Mouse (Mus musculus): Measurements from ENCODE around the gene Dnah8. TPM values are rescaled to one million over a fixed set of nuclear protein-coding genes. Genes with fewer than 3 reads are reported as not detected.

Gene Dnah8
- total and polyA plus RNA-seq, 2 experiments from 2014 or later, result 2.1 to 5.0 TPM

DNA sequence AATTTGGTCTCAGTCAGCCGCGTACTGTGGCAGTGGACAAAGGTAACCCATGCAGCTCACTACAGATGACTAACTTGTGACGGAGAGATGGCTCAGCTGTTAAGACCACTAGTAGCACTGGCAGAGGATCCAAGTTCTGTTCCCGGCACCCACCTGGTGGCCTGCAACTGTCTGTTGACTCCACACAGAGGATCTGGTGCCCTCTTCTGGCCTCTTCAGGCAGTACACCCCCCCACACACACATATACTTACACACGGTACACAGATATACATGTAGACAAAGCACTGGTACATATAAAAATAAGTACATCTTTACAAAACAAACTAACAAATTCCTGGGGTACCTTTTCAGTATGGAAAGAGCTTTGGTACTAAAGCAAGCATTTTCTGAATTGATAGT, 132.6 kb downstream of the Dnah8 start:
- 97% methylated on average over 5 of the region's 5 CpGs for WGBS
- no peak overlapping the region for H3K4me2 ChIP-seq (ENCODE audit: low read depth)
- no peaks in the 10 kb centered on the region for H3K36me3 ChIP-seq (ENCODE audit: insufficient read depth)
- H3K4me3 ChIP-seq (ENCODE audit: low read depth, low read length), result no peak overlapping the region
- ATAC-seq (no peak), DNase-seq (no peak)
- no peak overlapping the region for H3K9ac ChIP-seq
- 0 out of 2 replicates have a peak, but pooled peaks cover 4% of the 10 kb centered on the region for H3K9me3 ChIP-seq (ENCODE audit: low read length)
- H3K27ac ChIP-seq (ENCODE audit: low read depth, low read length), result no peak overlapping the region
- H3K4me1 ChIP-seq (ENCODE audit: insufficient read depth), result no peaks in the 10 kb centered on the region
- H3K27me3 ChIP-seq (ENCODE audit: insufficient read depth, low read length), result no peaks in the 10 kb centered on the region
- TF ChIP-seq CTCF (IDR thresholded peaks at IDR 0.05; ENCODE audit: low read depth), result no peak

DNA sequence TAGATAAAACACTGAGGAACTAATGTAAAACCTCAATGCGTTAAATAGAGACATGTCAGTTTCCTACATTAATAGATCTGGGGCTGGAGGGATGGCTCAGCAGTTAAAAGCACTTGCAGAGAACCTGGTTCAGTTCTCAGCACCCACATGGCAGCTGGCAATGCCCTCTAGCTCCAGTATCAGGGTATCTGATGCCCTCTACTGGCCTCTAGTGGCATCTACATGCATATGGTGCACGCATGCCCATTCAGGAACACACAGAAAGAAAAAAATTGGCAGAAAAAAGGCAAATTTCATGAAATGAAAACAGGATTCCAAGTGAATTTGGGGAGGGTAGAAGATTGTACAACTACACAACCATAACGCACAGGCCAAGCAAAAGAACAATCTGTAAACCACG, 136.2 kb downstream of the Dnah8 start:
- Histone ChIP-seq H3K9ac (no peak overlapping the region), H3K4me3 (ENCODE audit: low read depth, low read length) (no peak overlapping the region), H3K9me3 (ENCODE audit: low read length) (0 out of 2 replicates have a peak, but pooled peaks cover 4% of the 10 kb centered on the region), H3K36me3 (ENCODE audit: insufficient read depth) (no peaks in the 10 kb centered on the region), H3K27ac (ENCODE audit: low read depth, low read length) (no peak overlapping the region), H3K4me2 (ENCODE audit: low read depth) (no peak overlapping the region), H3K27me3 (ENCODE audit: insufficient read depth, low read length) (no peaks in the 10 kb centered on the region), H3K4me1 (ENCODE audit: insufficient read depth) (no peaks in the 10 kb centered on the region)
- no peak for TF ChIP-seq CTCF (IDR thresholded peaks at IDR 0.05; ENCODE audit: low read depth)
- no peak for ATAC-seq
- DNase-seq, result no peak
- WGBS, result 94% methylated on average over 4 of the region's 4 CpGs

- DNase-seq, result no peak
- 90% methylated on average over 8 of the region's 8 CpGs for WGBS
These were observed 140.1 kb downstream of the Dnah8 start for GRCm38 (mm10) chr17:30764276-30764675.

DNA sequence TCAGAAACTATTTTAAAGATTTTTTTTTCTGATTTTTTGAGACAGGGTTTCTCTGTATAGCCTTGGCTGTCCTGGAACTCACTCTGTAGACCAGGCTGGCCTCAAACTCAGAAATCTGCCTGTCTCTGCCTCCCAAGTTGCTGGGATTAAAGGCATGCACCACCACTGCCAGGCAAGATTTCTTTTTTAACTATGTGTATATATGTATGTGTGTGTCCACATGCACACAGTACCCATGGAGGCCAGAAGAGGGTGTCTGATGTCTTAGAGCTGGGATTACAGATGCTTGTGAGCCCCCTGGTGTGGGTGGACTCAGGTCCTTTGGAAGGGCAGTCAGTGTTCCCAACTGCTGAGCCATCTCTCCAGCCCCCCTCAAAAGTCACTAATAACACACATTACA, 150.3 kb downstream of the Dnah8 start:
- no peak overlapping the region for H3K9ac ChIP-seq
- TF ChIP-seq CTCF (IDR thresholded peaks at IDR 0.05; ENCODE audit: low read depth), result no peak
- no peaks in the 10 kb centered on the region for H3K27me3 ChIP-seq (ENCODE audit: insufficient read depth, low read length)
- no peak overlapping the region for H3K27ac ChIP-seq (ENCODE audit: low read depth, low read length)
- ATAC-seq (no peak), DNase-seq (no peak)
- H3K9me3 ChIP-seq (ENCODE audit: low read length), result no peaks in the 10 kb centered on the region
- H3K36me3 ChIP-seq (ENCODE audit: insufficient read depth), result no peaks in the 10 kb centered on the region
- H3K4me3 ChIP-seq (ENCODE audit: low read depth, low read length), result no peak overlapping the region
- H3K4me2 ChIP-seq (ENCODE audit: low read depth), result no peak overlapping the region
- no peaks in the 10 kb centered on the region for H3K4me1 ChIP-seq (ENCODE audit: insufficient read depth)

More at GRCm38 (mm10) chr17:30764276-30764675, 140.1 kb downstream of the Dnah8 start:
- Histone ChIP-seq H3K36me3 (ENCODE audit: insufficient read depth) (no peaks in the 10 kb centered on the region), H3K4me1 (ENCODE audit: insufficient read depth) (no peaks in the 10 kb centered on the region), H3K27ac (ENCODE audit: low read depth, low read length) (no peak overlapping the region), H3K9ac (no peak overlapping the region), H3K4me3 (ENCODE audit: low read depth, low read length) (no peak overlapping the region), H3K4me2 (ENCODE audit: low read depth) (no peak overlapping the region), H3K27me3 (ENCODE audit: insufficient read depth, low read length) (no peaks in the 10 kb centered on the region), H3K9me3 (ENCODE audit: low read length) (0 out of 2 replicates have a peak, but pooled peaks cover 4% of the 10 kb centered on the region)
- no peak for ATAC-seq
- no peak for TF ChIP-seq CTCF (IDR thresholded peaks at IDR 0.05; ENCODE audit: low read depth)

GRCm38 (mm10) chr17:30775096-30775495, 150.9 kb downstream of the Dnah8 start:
- DNase-seq, result no peak
- Histone ChIP-seq H3K4me3 (ENCODE audit: low read depth, low read length) (no peak overlapping the region), H3K36me3 (ENCODE audit: insufficient read depth) (no peaks in the 10 kb centered on the region), H3K4me2 (ENCODE audit: low read depth) (no peak overlapping the region), H3K27ac (ENCODE audit: low read depth, low read length) (no peak overlapping the region), H3K27me3 (ENCODE audit: insufficient read depth, low read length) (no peaks in the 10 kb centered on the region), H3K9me3 (ENCODE audit: low read length) (no peaks in the 10 kb centered on the region), H3K9ac (no peak overlapping the region), H3K4me1 (ENCODE audit: insufficient read depth) (no peaks in the 10 kb centered on the region)
- 59% methylated on average over 5 of the region's 5 CpGs for WGBS
- TF ChIP-seq CTCF (IDR thresholded peaks at IDR 0.05; ENCODE audit: low read depth), result no peak
- no peak for ATAC-seq

- H3K4me1 ChIP-seq (ENCODE audit: insufficient read depth), result no peaks in the 10 kb centered on the region
- no peak for TF ChIP-seq CTCF (IDR thresholded peaks at IDR 0.05; ENCODE audit: low read depth)
These were observed 156.9 kb downstream of the Dnah8 start for GRCm38 (mm10) chr17:30781046-30781445.

GRCm38 (mm10) chr17:30782286-30782685, 158.1 kb downstream of the Dnah8 start:
- no peaks in the 10 kb centered on the region for H3K4me1 ChIP-seq (ENCODE audit: insufficient read depth)
- H3K4me3 ChIP-seq (ENCODE audit: low read depth, low read length), result no peak overlapping the region
- H3K9ac ChIP-seq, result no peak overlapping the region
- H3K36me3 ChIP-seq (ENCODE audit: insufficient read depth), result no peaks in the 10 kb centered on the region
- no peaks in the 10 kb centered on the region for H3K9me3 ChIP-seq (ENCODE audit: low read length)
- H3K27me3 ChIP-seq (ENCODE audit: insufficient read depth, low read length), result no peaks in the 10 kb centered on the region
- TF ChIP-seq CTCF (IDR thresholded peaks at IDR 0.05; ENCODE audit: low read depth), result no peak
- DNase-seq, result no peak
- ATAC-seq, result no peak
- H3K27ac ChIP-seq (ENCODE audit: low read depth, low read length), result no peak overlapping the region
- WGBS, result 79% methylated on average over 14 of the region's 14 CpGs
- H3K4me2 ChIP-seq (ENCODE audit: low read depth), result no peak overlapping the region

More at GRCm38 (mm10) chr17:30781046-30781445, 156.9 kb downstream of the Dnah8 start:
- Histone ChIP-seq H3K9me3 (ENCODE audit: low read length) (no peaks in the 10 kb centered on the region), H3K4me2 (ENCODE audit: low read depth) (no peak overlapping the region), H3K9ac (no peak overlapping the region), H3K27ac (ENCODE audit: low read depth, low read length) (no peak overlapping the region), H3K36me3 (ENCODE audit: insufficient read depth) (no peaks in the 10 kb centered on the region), H3K27me3 (ENCODE audit: insufficient read depth, low read length) (no peaks in the 10 kb centered on the region), H3K4me3 (ENCODE audit: low read depth, low read length) (no peak overlapping the region)
- DNase-seq, result no peak
- no peak for ATAC-seq
- 80% methylated on average over 8 of the region's 8 CpGs for WGBS

Measured in forebrain, postnatal 0 days (tissue).